Mouse (Mus musculus) neural tube, embryonic 12.5 days (tissue): ENCODE measurements at regions not wholly inside any gene's neighbourhood (a gene's known extent, or its start where the extent isn't known, plus 50 kb on each side); places are given as distances from the start of the nearest gene placed in this dataset.
A peak's percentile ranks its signal among the peaks of the same experiment; 100 is the strongest.

Experiments
- ATAC-seq: fragments of 200-750 bp; cut with Nextera tagmentation; 2 replicates; pipeline ENCODE4 v1.8.0; 2017; ENCODE audit warnings: low read depth, mild to moderate bottlenecking, moderate TSS enrichment, moderate library complexity; ENCODE audit not compliant: low FRiP score
- H3K27ac ChIP-seq: fragments of 300-500 bp; sonication (generic); 2 replicates; pipeline ENCODE4 v1.5.1; 2016
- H3K27me3 ChIP-seq: fragments of 300-500 bp; sonication (generic); replicated peaks from 2 replicates; pipeline ENCODE4 v1.6.1; 2016; ENCODE audit warnings: mild to moderate bottlenecking
- H3K36me3 ChIP-seq: fragments of 300-500 bp; sonication (generic); 2 replicates; pipeline ENCODE4 v1.6.1; 2016; ENCODE audit warnings: mild to moderate bottlenecking
- H3K4me1 ChIP-seq: fragments of 300-500 bp; sonication (generic); 2 replicates; pipeline ENCODE4 v1.6.1; 2016
- H3K4me2 ChIP-seq: fragments of 300-500 bp; sonication (generic); replicated peaks from 2 replicates; pipeline ENCODE4 v1.6.1; 2016; ENCODE audit warnings: mild to moderate bottlenecking
- H3K4me3 ChIP-seq: fragments of 300-500 bp; sonication (generic); 2 replicates; pipeline ENCODE4 v1.5.1; 2016
- H3K9ac ChIP-seq: fragments of 300-500 bp; sonication (generic); 2 replicates; pipeline ENCODE4 v1.6.1; 2016; ENCODE audit warnings: mild to moderate bottlenecking
- H3K9me3 ChIP-seq: fragments of 300-500 bp; sonication (generic); 2 replicates; pipeline ENCODE4 v1.6.1; 2016; ENCODE audit warnings: mild to moderate bottlenecking
- WGBS: fragments of 180-500 bp; shearing (Covaris S2); methylation state at CpG from one replicate; pipeline ENCODE4 v1.1.7; 2016; 5-methylcytosine and 5-hydroxymethylcytosine counted together

DNA sequence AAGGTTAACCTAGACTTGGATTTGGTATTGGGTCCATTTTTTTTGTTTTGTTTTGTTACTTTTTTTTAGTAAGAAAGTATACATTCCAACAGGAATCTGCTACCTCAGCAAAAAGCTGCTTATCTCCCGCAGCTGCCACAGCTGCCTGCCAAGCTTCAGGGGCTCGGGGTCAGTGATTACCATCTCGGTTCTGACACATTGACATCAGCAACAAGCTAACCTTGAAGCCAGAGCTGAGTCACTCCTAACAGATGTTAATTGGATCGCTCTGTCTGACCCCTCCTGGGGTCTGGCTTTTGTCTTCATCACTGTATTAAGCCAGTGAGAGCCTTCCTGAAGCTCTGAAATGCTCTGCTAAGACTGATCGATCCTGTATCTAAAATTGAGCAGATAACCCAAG, 292.1 kb downstream of the Agtpbp1 start:
- Histone ChIP-seq H3K9me3 (no peaks in the 10 kb centered on the region), H3K36me3 (no peaks in the 10 kb centered on the region), H3K4me2 (no peak overlapping the region), H3K27ac (no peak overlapping the region), H3K27me3 (no peaks in the 10 kb centered on the region), H3K4me3 (no peak overlapping the region), H3K9ac (no peak overlapping the region), H3K4me1 (0 out of 2 replicates have a peak, but pooled peaks cover 4% of the 10 kb centered on the region)
- 16% methylated on average over 5 of the region's 5 CpGs for WGBS
- no peak for ATAC-seq

GRCm38 (mm10) chr13:59289127-59289526, 295.9 kb downstream of the Agtpbp1 start:
- Histone ChIP-seq H3K9ac (no peak overlapping the region), H3K4me2 (no peak overlapping the region), H3K4me1 (0 out of 2 replicates have a peak, but pooled peaks cover 4% of the 10 kb centered on the region), H3K36me3 (no peaks in the 10 kb centered on the region), H3K4me3 (no peak overlapping the region), H3K9me3 (no peaks in the 10 kb centered on the region), H3K27ac (no peak overlapping the region), H3K27me3 (no peaks in the 10 kb centered on the region)
- no peak for ATAC-seq
- WGBS: 79% methylated on average over 11 of the region's 11 CpGs

GRCm38 (mm10) chr13:59281199-59281598, 303.8 kb downstream of the Agtpbp1 start:
- H3K4me1 ChIP-seq: no peaks in the 10 kb centered on the region
- 83% methylated on average over 5 of the region's 5 CpGs for WGBS
- no peak overlapping the region for H3K9ac ChIP-seq
- no peak overlapping the region for H3K4me2 ChIP-seq
- H3K4me3 ChIP-seq: no peak overlapping the region
- no peak overlapping the region for H3K27ac ChIP-seq
- no peak for ATAC-seq
- no peaks in the 10 kb centered on the region for H3K27me3 ChIP-seq
- H3K36me3 ChIP-seq: no peaks in the 10 kb centered on the region
- H3K9me3 ChIP-seq: no peaks in the 10 kb centered on the region

DNA sequence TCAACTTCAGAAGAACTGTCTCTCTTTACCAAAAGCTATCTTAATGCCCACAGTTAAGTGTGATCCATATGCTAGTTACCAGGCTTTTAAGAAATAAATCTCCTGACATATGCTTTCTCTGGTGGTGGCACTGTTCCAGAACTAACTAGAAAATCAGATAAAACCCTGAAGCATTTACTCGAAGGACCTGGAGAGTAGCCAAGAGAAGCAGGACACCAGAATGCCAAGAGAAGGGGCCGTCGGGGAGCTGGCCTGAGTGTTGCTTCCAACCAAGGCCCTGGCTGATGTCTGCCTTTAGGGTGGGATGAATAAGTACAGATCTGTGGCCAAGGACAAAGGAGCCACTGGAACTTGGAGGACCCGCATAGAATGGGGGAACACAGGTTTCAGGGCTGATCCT, 305.9 kb downstream of the Agtpbp1 start:
- no peaks in the 10 kb centered on the region for H3K36me3 ChIP-seq
- no peak overlapping the region for H3K4me3 ChIP-seq
- no peak overlapping the region for H3K27ac ChIP-seq
- H3K27me3 ChIP-seq: no peaks in the 10 kb centered on the region
- H3K9me3 ChIP-seq: no peaks in the 10 kb centered on the region
- H3K9ac ChIP-seq: no peak overlapping the region
- H3K4me1 ChIP-seq: no peaks in the 10 kb centered on the region
- WGBS: 58% methylated on average over 4 of the region's 4 CpGs
- H3K4me2 ChIP-seq: no peak overlapping the region
- ATAC-seq: no peak

DNA sequence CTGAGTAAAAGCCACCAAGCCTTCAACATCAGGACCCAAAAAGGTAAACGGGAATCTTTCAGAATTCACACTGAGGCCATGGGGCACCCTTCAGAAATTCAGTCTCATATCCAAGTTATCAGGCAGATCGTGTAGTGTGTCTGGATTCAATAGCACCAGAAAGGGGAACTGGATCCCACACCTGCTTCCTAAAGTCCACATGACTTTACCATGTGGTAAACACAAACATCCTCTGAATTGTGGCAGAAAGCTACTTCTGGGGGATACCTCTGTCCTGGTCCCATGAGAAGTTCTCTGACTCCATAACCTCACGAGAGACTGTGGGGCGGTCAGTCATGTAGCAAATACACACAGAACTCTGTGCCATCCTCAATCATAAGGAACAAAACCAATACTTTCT, 313.4 kb downstream of the Agtpbp1 start:
- no peaks in the 10 kb centered on the region for H3K4me1 ChIP-seq
- H3K9me3 ChIP-seq: no peaks in the 10 kb centered on the region
- 88% methylated on average over 4 of the region's 4 CpGs for WGBS
- no peak for ATAC-seq
- H3K27me3 ChIP-seq: no peaks in the 10 kb centered on the region
- H3K27ac ChIP-seq: no peak overlapping the region
- H3K9ac ChIP-seq: no peak overlapping the region
- H3K36me3 ChIP-seq: no peaks in the 10 kb centered on the region
- H3K4me3 ChIP-seq: no peak overlapping the region
- H3K4me2 ChIP-seq: no peak overlapping the region

- no peaks in the 10 kb centered on the region for H3K4me1 ChIP-seq
- no peak overlapping the region for H3K4me3 ChIP-seq
- H3K27me3 ChIP-seq: no peaks in the 10 kb centered on the region
- H3K4me2 ChIP-seq: no peak overlapping the region
- 68% methylated on average over 4 of the region's 4 CpGs for WGBS
- no peaks in the 10 kb centered on the region for H3K36me3 ChIP-seq
- no peak overlapping the region for H3K9ac ChIP-seq
- H3K9me3 ChIP-seq: no peaks in the 10 kb centered on the region
- ATAC-seq: no peak
- no peak overlapping the region for H3K27ac ChIP-seq
Observed at GRCm38 (mm10) chr13:59266854-59267253, 318.2 kb downstream of the Agtpbp1 start.

DNA sequence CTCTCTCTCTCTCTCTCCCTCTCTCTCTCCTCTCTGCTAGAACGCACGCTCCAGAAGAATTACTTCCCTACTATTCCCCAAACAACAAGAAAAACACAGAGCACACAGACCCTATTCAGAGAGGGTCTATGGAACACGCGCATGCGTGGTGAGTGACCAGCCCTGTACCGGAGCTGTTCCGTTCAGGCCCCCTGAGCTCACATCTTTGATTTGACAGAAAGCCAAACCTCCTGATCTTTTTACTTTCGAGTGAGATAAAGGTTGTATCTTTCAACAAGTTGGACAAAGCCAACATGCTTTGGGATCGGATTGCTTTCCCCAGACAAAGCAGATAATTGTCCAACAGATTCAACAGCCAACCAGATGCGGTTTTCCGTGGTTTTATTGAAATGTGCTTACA, 320.9 kb downstream of the Agtpbp1 start:
- no peak for ATAC-seq
- no peaks in the 10 kb centered on the region for H3K9me3 ChIP-seq
- no peak overlapping the region for H3K9ac ChIP-seq
- no peak overlapping the region for H3K4me3 ChIP-seq
- H3K27me3 ChIP-seq: no peaks in the 10 kb centered on the region
- no peaks in the 10 kb centered on the region for H3K36me3 ChIP-seq
- H3K4me2 ChIP-seq: no peak overlapping the region
- no peak overlapping the region for H3K27ac ChIP-seq
- H3K4me1 ChIP-seq: no peaks in the 10 kb centered on the region
- WGBS: 80% methylated on average over 11 of the region's 11 CpGs

DNA sequence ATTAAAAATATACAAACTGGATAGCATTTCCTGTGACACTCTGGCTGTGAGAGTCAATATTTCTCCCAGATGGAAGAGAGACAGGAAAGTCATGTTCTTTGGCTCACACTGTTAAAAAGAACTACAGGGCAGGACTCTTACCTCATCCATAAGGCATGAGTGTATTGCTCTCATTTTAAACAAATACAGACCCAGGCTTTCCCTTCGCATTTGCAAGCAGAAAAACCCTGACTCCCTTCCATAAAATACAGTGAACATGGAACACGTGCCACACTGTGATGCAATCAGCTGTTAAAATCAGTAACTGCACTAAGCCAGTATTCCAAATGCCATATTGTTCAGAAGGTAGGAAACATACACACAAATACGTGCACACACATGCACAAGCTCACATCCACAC, 323.1 kb downstream of the Agtpbp1 start:
- H3K9ac ChIP-seq: no peak overlapping the region
- no peak for ATAC-seq
- no peaks in the 10 kb centered on the region for H3K36me3 ChIP-seq
- no peaks in the 10 kb centered on the region for H3K9me3 ChIP-seq
- H3K4me2 ChIP-seq: no peak overlapping the region
- 84% methylated on average over 3 of the region's 3 CpGs for WGBS
- peaks cover 4% of the 10 kb centered on the region; the same call in 1 of the 2 replicates for H3K4me1 ChIP-seq
- no peak overlapping the region for H3K4me3 ChIP-seq
- H3K27me3 ChIP-seq: no peaks in the 10 kb centered on the region
- H3K27ac ChIP-seq: no peak overlapping the region

- Histone ChIP-seq H3K4me2 (no peak overlapping the region), H3K9me3 (no peaks in the 10 kb centered on the region), H3K27ac (no peak overlapping the region), H3K4me3 (no peak overlapping the region), H3K36me3 (no peaks in the 10 kb centered on the region), H3K4me1 (peaks cover 42% of the 10 kb centered on the region), H3K9ac (no peak overlapping the region), H3K27me3 (no peaks in the 10 kb centered on the region)
- ATAC-seq: no peak
- 39% methylated on average over 12 of the region's 12 CpGs for WGBS
Observed at GRCm38 (mm10) chr13:59255798-59256435, 329.1 kb downstream of the Agtpbp1 start.

DNA sequence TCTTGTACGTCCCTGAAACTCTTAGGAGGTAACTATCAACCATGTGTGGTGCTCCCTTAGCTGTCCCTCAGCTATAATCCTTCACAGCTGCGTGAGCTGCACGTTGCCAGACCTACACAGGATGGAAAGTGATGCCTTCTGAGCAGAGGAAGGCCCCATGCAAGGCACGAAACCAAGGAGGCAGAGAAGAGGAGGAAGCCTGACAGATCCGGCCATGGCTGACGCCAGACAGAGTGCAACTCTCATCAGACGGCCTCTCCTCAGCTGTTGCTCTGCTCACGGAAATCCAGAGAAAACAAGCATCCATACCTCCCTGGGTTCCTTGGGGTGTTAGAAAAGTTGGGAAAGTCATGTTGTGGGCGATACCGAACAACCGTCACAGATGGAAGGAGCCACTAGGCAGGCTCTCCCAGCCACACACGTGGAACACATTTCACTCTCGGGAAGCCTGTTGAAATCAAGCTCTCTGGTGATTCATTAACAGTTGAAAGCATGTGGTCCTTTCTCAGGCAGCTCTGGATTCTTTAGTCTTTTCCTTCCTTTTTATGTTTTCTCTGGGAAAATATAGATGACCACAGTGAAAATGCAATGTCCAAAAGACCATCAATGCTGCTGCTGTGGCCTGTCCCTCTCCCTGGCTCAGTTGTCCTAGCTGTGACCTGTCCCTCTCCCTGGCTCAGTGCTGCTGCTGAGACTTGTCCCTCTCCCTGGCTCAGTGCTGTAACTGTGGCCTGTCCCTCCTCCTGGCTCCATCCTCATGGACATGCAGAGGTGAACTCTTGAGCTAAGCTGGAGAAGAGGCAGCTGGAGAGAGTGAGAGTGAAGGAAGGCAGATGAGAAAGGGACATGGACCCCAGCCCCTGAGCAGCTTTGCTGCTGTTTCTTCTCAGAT, 331.1 kb downstream of the Agtpbp1 start:
- H3K27ac ChIP-seq: no peak overlapping the region
- no peaks in the 10 kb centered on the region for H3K27me3 ChIP-seq
- 70% methylated on average over 13 of the region's 13 CpGs for WGBS
- H3K4me3 ChIP-seq: no peak overlapping the region
- H3K4me1 ChIP-seq: peaks cover 46% of the 10 kb centered on the region
- no peak overlapping the region for H3K9ac ChIP-seq
- H3K9me3 ChIP-seq: no peaks in the 10 kb centered on the region
- no peaks in the 10 kb centered on the region for H3K36me3 ChIP-seq
- ATAC-seq: no peak
- no peak overlapping the region for H3K4me2 ChIP-seq

GRCm38 (mm10) chr13:59251252-59252006, 333.6 kb downstream of the Agtpbp1 start:
- Histone ChIP-seq H3K4me1 (peaks cover 40% of the 10 kb centered on the region), H3K9ac (no peak overlapping the region), H3K36me3 (no peaks in the 10 kb centered on the region), H3K27me3 (no peaks in the 10 kb centered on the region), H3K9me3 (no peaks in the 10 kb centered on the region), H3K4me3 (no peak overlapping the region), H3K4me2 (peak overlapping the region; percentile 31; the same call in 1 of the 2 replicates), H3K27ac (no peak overlapping the region)
- peak; percentile 51 for ATAC-seq
- 54% methylated on average over 12 of the region's 12 CpGs for WGBS

GRCm38 (mm10) chr13:59248411-59248810, 336.6 kb downstream of the Agtpbp1 start:
- no peak overlapping the region for H3K4me2 ChIP-seq
- H3K36me3 ChIP-seq: no peaks in the 10 kb centered on the region
- ATAC-seq: no peak
- H3K9ac ChIP-seq: no peak overlapping the region
- H3K9me3 ChIP-seq: no peaks in the 10 kb centered on the region
- 77% methylated on average over 9 of the region's 9 CpGs for WGBS
- peaks cover 19% of the 10 kb centered on the region for H3K4me1 ChIP-seq
- H3K4me3 ChIP-seq: no peak overlapping the region
- no peak overlapping the region for H3K27ac ChIP-seq
- H3K27me3 ChIP-seq: no peaks in the 10 kb centered on the region
